Mouse (Mus musculus) forebrain, embryonic 16.5 days (tissue): ENCODE data around the gene Pex5l. TPM values are rescaled to one million over a fixed set of nuclear protein-coding genes. Genes with fewer than 3 reads are reported as not detected.

ENCODE experiments used
- ATAC-seq: fragments of 200-750 bp; cut with Nextera tagmentation; 2 replicates; pipeline ENCODE4 v1.8.0; 2017; ENCODE audit warnings: mild to moderate bottlenecking, moderate library complexity
- H3K27ac ChIP-seq: fragments of 300-500 bp; sonication (generic); 2 replicates; pipeline ENCODE4 v1.5.1; 2014; ENCODE audit warnings: low read length, control low read depth
- H3K27me3 ChIP-seq: fragments of 300-500 bp; sonication (generic); replicated peaks from 2 replicates; pipeline ENCODE4 v1.6.1; 2014; ENCODE audit warnings: low read length; ENCODE audit not compliant: control insufficient read depth, insufficient read depth
- H3K36me3 ChIP-seq: fragments of 300-500 bp; sonication (generic); 2 replicates; pipeline ENCODE4 v1.6.1; 2014; ENCODE audit not compliant: control insufficient read depth, insufficient read depth
- H3K4me1 ChIP-seq: fragments of 300-500 bp; sonication (generic); replicated peaks from 2 replicates; pipeline ENCODE4 v1.6.1; 2014; ENCODE audit warnings: low read length; ENCODE audit not compliant: control insufficient read depth, insufficient read depth
- H3K4me2 ChIP-seq: fragments of 300-500 bp; sonication (generic); 2 replicates; pipeline ENCODE4 v1.6.1; 2014; ENCODE audit warnings: mild to moderate bottlenecking, low read length, control low read depth
- H3K4me3 ChIP-seq: fragments of 300-500 bp; sonication (generic); replicated peaks from 2 replicates; pipeline ENCODE4 v1.5.1; 2014; ENCODE audit warnings: mild to moderate bottlenecking, low read length, control low read depth
- H3K9ac ChIP-seq: fragments of 300-500 bp; sonication (generic); replicated peaks from 2 replicates; pipeline ENCODE4 v1.6.1; 2014; ENCODE audit warnings: low read depth, low read length, control low read depth
- H3K9me3 ChIP-seq: fragments of 300-500 bp; sonication (generic); 2 replicates; pipeline ENCODE4 v1.6.1; 2016; ENCODE audit warnings: low read length; ENCODE audit not compliant: control insufficient read depth
- WGBS: fragments of 180-500 bp; shearing (Covaris S2); extraction: QIAGEN DNeasy Blood & Tissue Kit; methylation state at CpG from one replicate; pipeline ENCODE4 v1.1.7; 2014; 5-methylcytosine and 5-hydroxymethylcytosine counted together
- polyA plus RNA-seq: library from polyadenylated mRNA; unstranded; fragments of >200 nt; fragmentation: Nextera tagmentation; extraction: Ambion mirVana; gene quantifications from 2 replicates; pipeline ENCODE4 v1.2.1, GENCODE M21; 2015

The Pex5l gene
- polyA plus RNA-seq, 1 experiment from 2014 or later: 1.9 TPM

DNA sequence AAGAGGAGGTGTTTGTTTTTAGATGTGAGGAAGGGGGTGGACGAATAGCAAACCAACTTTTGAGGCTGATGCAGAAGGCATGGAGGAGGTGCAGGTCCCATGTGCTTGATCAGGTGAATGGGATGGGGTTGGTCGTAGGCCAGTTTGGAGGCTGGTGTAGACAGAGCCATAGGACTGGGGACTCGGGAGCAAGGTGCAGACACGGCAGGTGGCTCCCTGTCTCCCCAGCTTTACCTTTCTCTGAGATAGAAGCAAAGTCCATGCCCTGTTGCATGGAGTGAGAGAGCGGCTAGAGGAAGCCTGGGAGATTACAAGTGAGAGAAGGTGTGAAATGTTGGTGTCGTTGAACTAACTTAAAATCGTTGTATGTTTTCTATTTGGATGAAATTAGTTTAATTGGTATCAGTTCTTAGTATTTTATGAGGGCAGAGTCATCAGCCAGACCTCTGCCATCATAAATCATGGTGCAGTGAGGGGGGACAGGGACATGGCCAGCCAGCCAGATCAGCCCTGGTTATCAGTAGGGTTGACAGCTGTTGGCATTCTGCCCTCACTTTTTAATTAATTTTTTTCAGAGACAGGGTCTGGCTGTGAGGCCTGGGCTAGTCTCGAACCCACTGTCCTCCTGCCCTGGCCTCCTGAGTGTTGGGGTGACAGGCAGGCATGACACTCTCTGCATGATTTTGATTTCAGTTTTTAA, 203.1 kb downstream of the Pex5l start:
- no peaks in the 10 kb centered on the region for H3K4me1 ChIP-seq
- H3K27ac ChIP-seq: no peak overlapping the region
- H3K9me3 ChIP-seq: no peaks in the 10 kb centered on the region
- no peaks in the 10 kb centered on the region for H3K27me3 ChIP-seq
- 86% methylated on average over 8 of the region's 8 CpGs for WGBS
- no peak overlapping the region for H3K9ac ChIP-seq
- H3K4me2 ChIP-seq: no peak overlapping the region
- no peak overlapping the region for H3K4me3 ChIP-seq
- ATAC-seq: no peak
- no peaks in the 10 kb centered on the region for H3K36me3 ChIP-seq

DNA sequence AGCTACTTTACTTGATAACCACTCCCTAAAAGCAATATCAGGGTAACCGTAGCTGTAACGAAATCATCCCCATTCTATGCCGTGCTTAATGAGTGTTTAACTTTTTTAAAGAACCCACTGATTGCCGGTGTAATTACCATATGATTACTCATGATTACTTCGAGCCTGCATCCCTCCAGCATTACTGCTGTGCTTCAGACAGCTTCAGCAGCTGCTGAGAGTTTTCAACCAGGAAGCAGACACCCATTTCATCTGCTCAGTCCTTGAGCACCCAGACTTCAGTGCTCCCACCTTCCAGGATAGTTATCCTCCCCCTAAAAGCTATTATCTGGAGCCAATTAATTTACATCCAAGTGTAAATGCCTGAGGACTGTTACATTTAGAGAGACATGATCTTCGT, 218.9 kb downstream of the Pex5l start:
- Histone ChIP-seq H3K4me1 (no peaks in the 10 kb centered on the region), H3K27me3 (no peaks in the 10 kb centered on the region), H3K9ac (no peak overlapping the region), H3K4me2 (no peak overlapping the region), H3K36me3 (peaks cover 15% of the 10 kb centered on the region), H3K9me3 (peaks cover 6% of the 10 kb centered on the region; the same call in 1 of the 2 replicates), H3K27ac (no peak overlapping the region), H3K4me3 (no peak overlapping the region)
- WGBS: 36% methylated on average over 6 of the region's 6 CpGs
- peak; percentile 88 for ATAC-seq

DNA sequence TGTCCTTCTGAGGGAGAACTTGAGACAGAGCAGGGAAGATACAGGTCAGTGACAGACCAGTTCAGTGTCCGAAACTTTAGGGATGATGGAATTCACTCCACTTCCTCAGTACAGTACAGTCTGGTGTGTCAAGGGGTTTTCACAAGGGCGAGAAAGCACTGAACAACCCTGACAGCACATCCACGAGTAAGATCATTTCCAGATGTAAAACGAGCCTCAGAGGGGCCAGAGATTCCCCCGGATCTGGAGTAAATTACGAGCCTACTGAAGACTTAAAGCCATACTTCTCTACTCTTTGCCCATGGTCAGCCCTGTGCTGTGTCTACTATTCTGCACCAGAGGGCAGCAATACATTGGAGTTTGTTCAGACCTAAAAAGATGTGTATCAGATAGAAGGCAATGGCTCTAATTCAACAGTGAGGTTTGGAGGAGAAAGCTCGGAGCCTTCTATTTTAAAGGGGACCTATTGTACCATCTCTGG, 232.9 kb downstream of the Pex5l start:
- ATAC-seq: peak; percentile 88
- no peak overlapping the region for H3K9ac ChIP-seq
- H3K27ac ChIP-seq: no peak overlapping the region
- H3K4me3 ChIP-seq: no peak overlapping the region
- H3K27me3 ChIP-seq: no peaks in the 10 kb centered on the region
- peaks cover 13% of the 10 kb centered on the region for H3K4me1 ChIP-seq
- H3K36me3 ChIP-seq: peaks cover 3% of the 10 kb centered on the region; the same call in 1 of the 2 replicates
- WGBS: 68% methylated on average over 7 of the region's 7 CpGs
- no peaks in the 10 kb centered on the region for H3K9me3 ChIP-seq
- H3K4me2 ChIP-seq: no peak overlapping the region

DNA sequence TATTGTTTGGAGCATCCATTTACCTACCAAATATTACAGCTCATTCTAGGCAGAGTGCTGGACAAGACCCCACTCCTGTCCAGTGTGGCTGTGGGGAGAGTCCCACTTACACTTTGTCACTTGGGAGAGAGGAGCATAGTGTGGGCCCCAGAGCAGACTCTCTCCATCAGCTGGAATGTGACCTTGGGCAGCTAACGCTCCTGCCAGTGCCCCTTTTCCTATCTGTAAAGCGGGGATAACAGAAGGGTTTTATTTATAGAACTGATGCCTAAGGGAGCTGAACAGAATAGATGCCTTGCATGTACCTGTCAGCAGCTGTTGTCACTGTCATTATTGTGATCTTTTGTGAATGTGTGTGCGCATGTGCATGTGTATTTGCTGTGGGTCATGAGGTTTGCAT, 234.6 kb downstream of the Pex5l start:
- Histone ChIP-seq H3K27me3 (no peaks in the 10 kb centered on the region), H3K36me3 (no peaks in the 10 kb centered on the region), H3K27ac (no peak overlapping the region), H3K4me2 (no peak overlapping the region), H3K4me1 (peaks cover 13% of the 10 kb centered on the region), H3K4me3 (no peak overlapping the region), H3K9ac (no peak overlapping the region), H3K9me3 (no peaks in the 10 kb centered on the region)
- ATAC-seq: no peak
- 84% methylated on average over 3 of the region's 3 CpGs for WGBS

- 17% methylated on average over 8 of the region's 8 CpGs for WGBS
- H3K4me1 ChIP-seq: peaks cover 13% of the 10 kb centered on the region
- H3K36me3 ChIP-seq: no peaks in the 10 kb centered on the region
- H3K9ac ChIP-seq: no peak overlapping the region
- H3K9me3 ChIP-seq: no peaks in the 10 kb centered on the region
- peak overlapping the region; percentile 3; the same call in 1 of the 2 replicates for H3K27ac ChIP-seq
- ATAC-seq: peak; percentile 75
- no peak overlapping the region for H3K4me3 ChIP-seq
- no peaks in the 10 kb centered on the region for H3K27me3 ChIP-seq
- H3K4me2 ChIP-seq: no peak overlapping the region
Measured at GRCm38 (mm10) chr3:32905850-32906779, 236.9 kb downstream of the Pex5l start.

DNA sequence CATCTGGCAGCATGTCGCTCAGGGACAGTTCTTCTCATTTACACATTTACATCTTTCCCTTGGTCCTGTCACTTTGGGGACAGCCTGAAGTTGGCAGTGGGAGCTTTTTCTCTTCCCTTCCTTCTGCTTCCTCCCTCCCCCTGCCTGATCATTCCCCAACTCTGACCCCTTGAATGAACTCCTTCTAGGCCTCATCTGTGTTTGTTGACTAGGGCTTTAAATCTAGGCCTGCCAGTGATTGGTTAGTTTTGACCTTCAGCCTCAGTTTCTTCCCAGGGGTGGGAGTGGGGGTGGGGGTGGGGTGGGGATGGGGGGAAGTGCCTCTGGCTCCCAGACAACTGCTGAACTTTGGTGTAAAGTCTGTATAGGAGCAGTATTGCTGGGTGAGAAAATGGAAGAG, 238.4 kb downstream of the Pex5l start:
- H3K9ac ChIP-seq: no peak overlapping the region
- WGBS: 78% methylated on average over 1 of the region's 1 CpGs
- ATAC-seq: no peak
- H3K36me3 ChIP-seq: no peaks in the 10 kb centered on the region
- no peaks in the 10 kb centered on the region for H3K9me3 ChIP-seq
- no peak overlapping the region for H3K27ac ChIP-seq
- no peak overlapping the region for H3K4me2 ChIP-seq
- peaks cover 13% of the 10 kb centered on the region for H3K4me1 ChIP-seq
- no peaks in the 10 kb centered on the region for H3K27me3 ChIP-seq
- H3K4me3 ChIP-seq: no peak overlapping the region

- no peaks in the 10 kb centered on the region for H3K27me3 ChIP-seq
- no peak overlapping the region for H3K27ac ChIP-seq
- H3K36me3 ChIP-seq: no peaks in the 10 kb centered on the region
- no peaks in the 10 kb centered on the region for H3K9me3 ChIP-seq
- H3K9ac ChIP-seq: no peak overlapping the region
- no peak for ATAC-seq
- H3K4me2 ChIP-seq: no peak overlapping the region
- WGBS: 39% methylated on average over 4 of the region's 4 CpGs
- peaks cover 13% of the 10 kb centered on the region for H3K4me1 ChIP-seq
- H3K4me3 ChIP-seq: no peak overlapping the region
Measured at GRCm38 (mm10) chr3:32903462-32903861, 239.6 kb downstream of the Pex5l start.
